Mouse (Mus musculus) gastrocnemius, adult 18-20 months (tissue): ENCODE data around the gene Neu1. TPM values are rescaled to one million over a fixed set of nuclear protein-coding genes. Genes with fewer than 3 reads are reported as not detected.
"Not testable (repeated sequence)": the region's sequence is repeated elsewhere in the genome, so short reads cannot be mapped to it uniquely, and the experiment has no call there.

Experiments
- DNase-seq: peaks from one replicate; pipeline ENCODE4 v3.0.0; 2021; ENCODE audit warnings: low spot score
- total RNA-seq, 2 experiments: library from RNA; stranded (reverse); gene quantifications; 2 replicates each; pipeline ENCODE4 v1.2.3; 2021

Neu1 gene
- total RNA-seq, 2 experiments from 2014 or later: 9.1 to 10.2 TPM

- not testable (repeated sequence) for DNase-seq
Measured at GRCm38 (mm10) chr17:34901948-34902347, 29.1 kb upstream of the Neu1 start.

DNA sequence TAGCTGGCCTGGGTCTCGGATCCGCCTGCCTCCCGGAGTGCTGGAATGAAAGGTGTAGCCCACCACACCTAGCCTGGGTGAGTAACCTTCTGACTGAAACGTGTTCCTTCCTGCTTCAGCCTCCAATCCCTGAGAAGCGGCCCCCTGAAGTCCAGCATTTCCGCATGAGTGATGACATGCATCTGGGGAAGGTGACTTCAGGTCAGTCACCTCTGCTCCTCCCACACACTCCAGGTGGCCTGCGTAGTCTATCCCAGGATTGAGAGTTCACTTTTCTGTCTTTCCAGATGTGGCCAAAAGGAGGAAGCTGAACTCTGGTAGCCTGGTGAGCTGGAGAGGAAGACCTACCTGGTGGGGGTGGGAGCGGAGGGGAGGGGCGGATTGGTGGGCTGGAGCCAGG, 28.2 kb upstream of the Neu1 start:
- no peak for DNase-seq

- DNase-seq: no peak
Measured at GRCm38 (mm10) chr17:34910982-34911381, 20.1 kb upstream of the Neu1 start.

DNA sequence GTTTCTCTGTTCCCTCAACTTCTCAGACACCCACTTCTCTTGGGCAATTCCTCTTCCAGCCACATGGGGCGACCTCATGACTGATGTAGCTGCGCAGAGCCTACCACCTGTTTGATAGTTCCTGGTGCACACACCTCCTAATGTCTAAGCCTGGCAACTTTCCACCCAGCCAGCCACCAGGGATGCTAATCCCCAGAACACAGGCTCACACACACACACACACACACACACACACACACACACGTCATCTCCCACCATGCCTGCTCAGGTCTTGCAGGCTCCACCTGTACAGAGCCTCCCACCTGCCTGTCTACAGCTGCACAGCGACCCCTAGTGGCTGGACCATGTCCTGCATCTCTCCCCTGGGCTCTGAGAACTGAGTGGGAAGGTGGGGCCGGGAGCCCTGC, 19.1 kb upstream of the Neu1 start:
- DNase-seq: peak; percentile 76

GRCm38 (mm10) chr17:34913930-34914665, 17.0 kb upstream of the Neu1 start, which contains the start of gene Slc44a4:
Gene Slc44a4, plus strand, starts transcription at chr17:34914466.
- DNase-seq: no peak

DNA sequence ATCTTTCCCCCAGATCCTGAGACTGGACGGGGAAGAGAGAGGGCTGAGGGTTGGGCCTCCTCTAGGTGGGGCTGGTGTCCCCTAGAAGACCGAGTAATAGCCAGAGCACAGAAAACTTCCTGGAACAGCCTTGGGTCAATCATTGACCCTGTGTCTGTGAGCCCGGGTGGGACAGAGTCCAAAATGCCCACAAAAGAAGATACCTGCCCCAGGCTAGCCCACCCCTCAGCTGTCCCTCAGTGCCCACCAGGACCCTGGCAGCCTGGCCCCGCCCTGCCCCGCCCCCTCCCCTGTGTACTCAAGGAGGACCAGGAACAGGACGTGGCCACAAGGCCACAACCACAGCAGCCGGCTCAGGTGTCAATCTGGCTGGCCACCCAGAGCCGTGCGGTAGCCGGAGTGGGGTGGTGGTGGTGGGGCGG, 15.6 kb upstream of the Neu1 start:
- no peak for DNase-seq

- DNase-seq: no peak
Measured at GRCm38 (mm10) chr17:34916316-34916715, 14.7 kb upstream of the Neu1 start.

DNA sequence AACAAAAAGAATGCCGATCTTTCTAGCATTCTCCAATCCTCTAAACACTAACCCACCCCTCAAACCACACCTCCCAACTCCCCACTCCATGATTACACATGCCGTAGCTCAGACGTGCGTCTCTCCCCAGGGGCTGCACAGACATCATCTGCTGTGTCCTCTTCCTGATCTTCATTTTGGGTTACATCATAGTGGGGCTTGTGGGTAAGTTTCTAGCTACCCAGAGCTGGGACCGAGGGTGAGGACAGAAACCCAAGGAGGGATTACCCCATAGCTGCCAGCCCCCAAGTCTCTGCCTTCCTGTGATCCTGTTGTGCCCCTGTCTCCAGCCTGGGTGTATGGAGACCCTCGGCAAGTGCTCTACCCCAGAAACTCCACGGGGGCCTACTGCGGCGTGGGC, 13.9 kb upstream of the Neu1 start:
- no peak for DNase-seq

GRCm38 (mm10) chr17:34922939-34923338, 8.1 kb upstream of the Neu1 start:
- no peak for DNase-seq

DNA sequence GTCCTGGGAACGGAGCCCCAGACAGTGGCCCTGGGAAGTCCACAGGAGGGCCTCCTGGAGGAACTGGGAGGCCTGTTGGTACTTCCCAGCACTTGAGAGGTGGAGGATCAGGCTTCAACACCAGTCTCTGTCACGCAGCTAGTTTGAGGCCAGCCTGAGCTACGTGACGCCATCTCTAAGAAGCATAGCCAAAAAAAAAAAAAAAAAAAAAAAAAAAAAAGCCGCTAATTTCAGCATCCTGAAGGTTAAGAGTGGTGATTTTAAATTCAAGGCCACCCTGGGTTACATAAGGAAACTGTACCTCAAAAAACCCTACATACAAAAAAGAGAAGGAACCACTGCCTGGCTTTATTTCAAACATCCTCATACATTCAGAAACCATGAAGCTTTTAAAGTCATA, 6.8 kb upstream of the Neu1 start:
- no peak for DNase-seq

DNA sequence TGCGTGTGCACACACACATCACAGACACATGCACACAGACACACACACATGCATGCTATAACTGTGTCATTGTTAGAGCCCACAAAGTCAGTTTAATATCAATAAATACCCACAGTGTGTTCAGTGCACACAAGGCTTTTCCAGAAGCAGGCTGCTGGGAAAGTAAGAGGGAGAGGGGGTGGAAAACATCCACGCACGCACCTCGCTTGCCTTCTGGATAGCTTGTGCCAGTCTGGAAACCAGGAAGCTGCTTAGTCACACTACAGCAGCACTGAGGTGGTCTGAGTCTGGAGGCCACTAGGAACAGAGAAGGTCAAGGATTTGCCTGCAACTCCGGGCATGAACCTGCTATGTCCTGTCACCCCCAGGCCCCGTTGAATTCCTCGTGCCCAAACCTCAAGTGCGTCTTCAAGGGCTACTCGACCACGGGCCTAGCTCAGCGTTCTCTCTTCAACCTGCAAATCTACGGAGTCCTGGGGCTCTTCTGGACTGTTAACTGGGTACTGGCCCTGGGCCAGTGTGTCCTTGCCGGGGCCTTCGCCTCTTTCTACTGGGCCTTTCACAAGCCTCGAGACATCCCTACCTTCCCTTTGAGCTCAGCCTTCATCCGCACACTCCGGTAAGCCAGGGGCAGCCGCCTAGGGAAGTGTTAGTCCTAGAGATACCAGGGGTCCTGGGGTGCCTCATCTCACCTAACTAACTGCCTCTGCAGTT, 3.6 kb upstream of the Neu1 start:
- DNase-seq: no peak

- no peak for DNase-seq
Measured at GRCm38 (mm10) chr17:34928841-34929240, 2.2 kb upstream of the Neu1 start.

DNA sequence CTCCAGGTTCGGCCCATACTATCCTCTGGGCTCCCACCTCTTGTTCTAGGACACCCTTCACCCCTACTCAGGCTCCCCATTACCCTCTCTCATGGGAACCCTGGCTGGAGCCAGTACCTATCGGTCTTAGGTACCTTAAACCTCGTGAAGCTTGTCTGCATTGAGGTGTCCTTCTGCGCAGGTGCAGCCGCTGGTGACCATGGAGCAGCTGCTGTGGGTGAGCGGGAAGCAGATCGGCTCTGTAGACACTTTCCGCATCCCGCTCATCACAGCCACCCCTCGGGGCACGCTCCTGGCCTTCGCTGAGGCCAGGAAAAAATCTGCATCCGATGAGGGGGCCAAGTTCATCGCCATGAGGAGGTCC, 664 bp downstream of the Neu1 start:
- no peak for DNase-seq

- DNase-seq: no peak
Measured at GRCm38 (mm10) chr17:34932287-34932686, 1.2 kb downstream of the Neu1 start.

DNA sequence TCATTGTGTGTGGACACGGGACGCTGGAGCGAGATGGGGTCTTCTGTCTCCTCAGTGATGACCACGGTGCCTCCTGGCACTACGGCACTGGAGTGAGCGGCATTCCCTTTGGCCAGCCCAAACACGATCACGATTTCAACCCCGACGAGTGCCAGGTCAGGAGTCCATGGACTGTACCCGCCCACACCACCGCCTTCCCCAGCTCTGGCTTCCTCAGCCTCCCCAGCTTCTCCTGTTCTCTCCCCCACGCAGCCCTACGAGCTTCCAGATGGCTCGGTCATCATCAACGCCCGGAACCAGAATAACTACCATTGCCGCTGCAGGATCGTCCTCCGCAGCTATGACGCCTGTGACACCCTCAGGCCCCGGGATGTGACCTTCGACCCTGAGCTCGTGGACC, 3.0 kb downstream of the Neu1 start:
- DNase-seq: no peak

GRCm38 (mm10) chr17:34934830-34935229, 3.8 kb downstream of the Neu1 start:
- DNase-seq: no peak

GRCm38 (mm10) chr17:34937960-34938505, 7.0 kb downstream of the Neu1 start:
- no peak for DNase-seq

DNA sequence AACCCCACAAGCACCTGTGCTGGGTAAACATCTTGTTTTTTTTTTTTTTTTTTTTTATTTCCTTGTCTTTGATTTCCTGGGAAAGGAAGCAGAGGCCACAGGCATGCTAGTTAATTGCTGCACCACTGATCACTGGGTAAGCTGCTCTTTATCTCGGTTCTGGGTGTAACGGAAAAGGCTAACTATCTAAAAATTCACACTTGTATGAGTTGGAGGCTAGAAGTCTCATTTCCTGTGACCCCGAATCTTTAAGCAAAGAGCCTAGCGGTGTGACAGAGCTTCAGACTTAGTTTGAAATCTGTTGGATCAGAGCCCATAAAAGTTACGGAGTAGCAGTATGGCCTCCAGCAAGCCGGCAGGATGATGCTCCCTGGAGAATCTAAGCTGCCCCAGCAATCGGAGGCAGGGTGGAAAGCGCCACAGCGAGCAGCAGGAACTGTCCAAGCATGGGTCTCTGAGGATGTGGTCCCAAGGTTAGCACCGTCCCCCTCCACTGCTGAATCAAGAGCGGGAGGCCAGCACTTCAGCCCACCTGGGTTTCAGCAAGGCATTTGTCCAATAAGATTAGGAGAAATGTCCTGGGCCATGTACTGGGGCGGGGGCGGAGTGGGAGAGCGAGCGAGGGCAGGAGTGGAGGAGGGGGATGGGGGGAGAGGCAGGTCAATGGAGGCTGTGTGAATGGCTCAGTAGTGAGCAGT, 10.4 kb downstream of the Neu1 start:
- DNase-seq: no peak

DNA sequence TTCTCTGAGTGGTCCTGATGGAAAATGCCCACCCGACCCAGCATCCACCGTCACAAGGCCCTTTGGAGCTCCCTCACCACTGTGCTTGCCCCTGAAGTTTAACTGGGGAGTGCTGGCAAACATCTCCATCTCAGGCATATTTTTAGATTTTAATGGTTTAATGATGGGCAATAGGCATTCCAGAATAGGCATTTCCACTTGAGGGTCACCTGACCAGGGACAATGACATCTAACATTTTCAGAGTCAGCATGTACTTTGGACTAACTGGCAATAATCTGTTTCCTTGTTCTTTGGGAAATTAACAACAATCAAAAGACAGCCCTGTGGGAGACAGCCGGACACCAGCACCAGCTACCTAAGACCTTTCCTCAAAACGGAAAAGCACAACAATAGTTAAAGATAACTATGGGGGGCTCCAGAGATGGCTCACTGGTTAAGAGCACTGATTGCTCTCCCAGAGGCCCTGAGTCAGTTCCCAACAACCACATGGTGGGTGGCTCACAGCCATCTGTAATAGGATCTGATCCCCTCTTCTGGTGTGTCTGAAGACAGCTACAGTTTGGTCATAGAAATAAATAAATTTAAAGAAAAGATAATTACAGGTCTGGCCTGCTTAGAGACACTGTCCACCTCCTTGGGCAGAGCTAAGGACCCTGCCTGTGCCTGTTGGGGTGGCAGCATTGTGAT, 12.2 kb downstream of the Neu1 start:
- DNase-seq: no peak

DNA sequence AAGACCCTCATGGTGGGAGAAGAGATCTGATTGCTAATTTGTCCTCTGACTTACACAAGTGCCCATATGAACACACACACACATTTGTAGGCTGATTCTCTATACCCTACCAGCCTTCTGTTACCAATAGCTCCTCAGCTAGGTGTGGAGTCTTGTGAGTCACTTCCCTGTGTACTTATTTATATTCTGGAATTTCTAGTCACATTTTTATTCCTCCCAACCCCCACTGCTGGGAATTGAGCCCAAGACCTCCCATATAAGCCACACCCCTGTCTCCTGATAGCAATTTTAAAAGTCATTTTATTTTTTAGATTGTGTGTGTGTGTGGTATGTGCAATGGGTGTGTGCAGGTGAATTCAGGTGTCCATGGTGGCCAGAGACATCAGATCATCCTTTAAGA, 13.3 kb downstream of the Neu1 start:
- no peak for DNase-seq

DNA sequence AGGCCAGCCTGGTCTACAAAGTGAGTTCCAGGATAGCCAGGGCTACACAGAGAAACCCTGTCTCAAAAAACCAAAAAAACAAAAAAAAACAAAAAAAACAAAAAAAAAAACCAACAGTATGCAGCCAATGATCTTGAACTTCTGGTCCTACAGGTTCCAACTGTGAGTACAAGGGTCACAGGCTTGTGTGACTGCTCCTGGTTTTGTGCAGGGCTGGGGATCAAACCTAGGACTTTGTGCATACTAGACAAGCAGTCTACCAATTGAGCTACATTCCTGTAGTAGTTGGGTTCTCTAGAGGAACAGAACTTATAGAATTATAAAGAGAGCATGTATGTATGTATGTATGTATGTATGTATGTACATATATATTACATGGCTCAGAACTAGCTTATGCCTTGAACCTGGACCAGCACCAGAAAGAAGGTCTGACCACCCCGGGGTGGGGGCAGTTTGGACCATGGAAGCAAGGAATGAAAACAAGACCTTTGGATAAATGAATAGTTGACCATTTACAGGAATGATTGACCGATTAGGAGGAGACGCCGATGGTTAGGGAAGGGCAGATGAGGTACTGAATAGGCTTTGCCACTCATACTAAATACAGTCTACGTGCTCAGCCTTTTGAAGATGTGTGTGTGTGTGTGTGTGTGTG, 15.6 kb downstream of the Neu1 start:
- DNase-seq: no peak
